Mouse (Mus musculus): Measurements from ENCODE around the gene Pomt1. TPM values are rescaled to one million over a fixed set of nuclear protein-coding genes. Genes with fewer than 3 reads are reported as not detected.

Gene Pomt1
- polyA plus RNA-seq, 1 experiment: 14.7 TPM

- TF ChIP-seq MAX (IDR thresholded peaks at IDR 0.05; ENCODE audit: low read depth) (no peak), MYOG (IDR thresholded peaks at IDR 0.05; ENCODE audit: control insufficient read depth in 1 of 3, insufficient read depth in 1 of 3, insufficient read length in 2 of 3, low read depth in 2 of 3) (no peak), TCF12 (IDR thresholded peaks at IDR 0.05; ENCODE audit: insufficient read depth, poor library complexity, severe bottlenecking) (no peak), CEBPB (IDR thresholded peaks at IDR 0.05; ENCODE audit: insufficient read depth, poor library complexity, severe bottlenecking) (no peak), POLR2AphosphoS2 (IDR thresholded peaks at IDR 0.05; ENCODE audit: insufficient read length, low read depth) (no peak)
- no peaks in the 10 kb centered on the region for H3K27me3 ChIP-seq (ENCODE audit: control insufficient read depth, insufficient read depth, insufficient read length)
- H3K79me2 ChIP-seq (ENCODE audit: control insufficient read depth, insufficient read depth): peaks cover 22% of the 10 kb centered on the region
- no peak overlapping the region for H3ac ChIP-seq (ENCODE audit: control insufficient read depth, insufficient read length)
- H3K4me3 ChIP-seq: no peak overlapping the region
- no peak overlapping the region for H3K4me2 ChIP-seq (ENCODE audit: low read depth)
- H3K36me3 ChIP-seq (ENCODE audit: control insufficient read depth, insufficient read depth): peaks cover 27% of the 10 kb centered on the region
These were observed 45.8 kb upstream of the Pomt1 start for GRCm38 (mm10) chr2:32190620-32191019.

- Histone ChIP-seq H3K4me2 (ENCODE audit: low read depth) (no peak overlapping the region), H3K79me2 (ENCODE audit: control insufficient read depth, insufficient read depth) (peaks cover 22% of the 10 kb centered on the region), H3K36me3 (ENCODE audit: control insufficient read depth, insufficient read depth) (peaks cover 38% of the 10 kb centered on the region), H3K4me3 (no peak overlapping the region), H3ac (ENCODE audit: control insufficient read depth, insufficient read length) (no peak overlapping the region), H3K27me3 (ENCODE audit: control insufficient read depth, insufficient read depth, insufficient read length) (no peaks in the 10 kb centered on the region)
- TF ChIP-seq MAX (IDR thresholded peaks at IDR 0.05; ENCODE audit: low read depth) (no peak), SRF (IDR thresholded peaks at IDR 0.05; ENCODE audit: control insufficient read depth, insufficient read length, low read depth) (no peak), POLR2A (IDR thresholded peaks at IDR 0.05; ENCODE audit: insufficient read length, low read depth) (peak; percentile 34), REST (IDR thresholded peaks at IDR 0.05; ENCODE audit: insufficient read depth, insufficient read length) (no peak), MYOG (IDR thresholded peaks at IDR 0.05; ENCODE audit: control insufficient read depth in 1 of 3, insufficient read depth in 1 of 3, insufficient read length in 2 of 3, low read depth in 2 of 3) (peak in 1 of 3 experiments; percentile 29), TCF12 (IDR thresholded peaks at IDR 0.05; ENCODE audit: insufficient read depth, poor library complexity, severe bottlenecking) (no peak), E2F4 (IDR thresholded peaks at IDR 0.05; ENCODE audit: insufficient read depth) (no peak), POLR2AphosphoS2 (IDR thresholded peaks at IDR 0.05; ENCODE audit: insufficient read length, low read depth) (no peak), USF1 (IDR thresholded peaks at IDR 0.05; ENCODE audit: low read depth) (no peak), MYOD1 (IDR thresholded peaks at IDR 0.05; ENCODE audit: control insufficient read depth in 1 of 3, insufficient read length in 2 of 3, low read depth in 2 of 3) (peak in 2 of 3 experiments; percentile 49 to 61), CEBPB (IDR thresholded peaks at IDR 0.05; ENCODE audit: insufficient read depth, poor library complexity, severe bottlenecking) (no peak), TCF3 (IDR thresholded peaks at IDR 0.05; ENCODE audit: insufficient read length, low read depth) (no peak)
These were observed 44.4 kb upstream of the Pomt1 start for GRCm38 (mm10) chr2:32191872-32192507.

GRCm38 (mm10) chr2:32198977-32199376 is 37.4 kb upstream of the Pomt1 start:
- no peak overlapping the region for H3K4me3 ChIP-seq
- no peaks in the 10 kb centered on the region for H3K27me3 ChIP-seq (ENCODE audit: control insufficient read depth, insufficient read depth, insufficient read length)
- TF ChIP-seq TCF12 (IDR thresholded peaks at IDR 0.05; ENCODE audit: insufficient read depth, poor library complexity, severe bottlenecking): no peak
- TF ChIP-seq REST (IDR thresholded peaks at IDR 0.05; ENCODE audit: insufficient read depth, insufficient read length): no peak
- TF ChIP-seq POLR2AphosphoS2 (IDR thresholded peaks at IDR 0.05; ENCODE audit: insufficient read length, low read depth): no peak
- no peak for TF ChIP-seq E2F4 (IDR thresholded peaks at IDR 0.05; ENCODE audit: insufficient read depth)
- H3K36me3 ChIP-seq (ENCODE audit: control insufficient read depth, insufficient read depth): peaks cover 66% of the 10 kb centered on the region
- H3ac ChIP-seq (ENCODE audit: control insufficient read depth, insufficient read length): no peak overlapping the region
- H3K79me2 ChIP-seq (ENCODE audit: control insufficient read depth, insufficient read depth): no peaks in the 10 kb centered on the region
- no peak overlapping the region for H3K4me2 ChIP-seq (ENCODE audit: low read depth)

- H3K27me3 ChIP-seq (ENCODE audit: control insufficient read depth, insufficient read depth, insufficient read length): no peaks in the 10 kb centered on the region
- no peak overlapping the region for H3K4me3 ChIP-seq
- peaks cover 64% of the 10 kb centered on the region for H3K36me3 ChIP-seq (ENCODE audit: control insufficient read depth, insufficient read depth)
- no peak overlapping the region for H3ac ChIP-seq (ENCODE audit: control insufficient read depth, insufficient read length)
- H3K4me2 ChIP-seq (ENCODE audit: low read depth): no peak overlapping the region
- TF ChIP-seq MYOD1 (IDR thresholded peaks at IDR 0.05; ENCODE audit: control insufficient read depth in 1 of 3, insufficient read length in 2 of 3, low read depth in 2 of 3) (no peak), USF1 (IDR thresholded peaks at IDR 0.05; ENCODE audit: low read depth) (no peak), POLR2AphosphoS2 (IDR thresholded peaks at IDR 0.05; ENCODE audit: insufficient read length, low read depth) (no peak), MYOG (IDR thresholded peaks at IDR 0.05; ENCODE audit: control insufficient read depth in 1 of 3, insufficient read depth in 1 of 3, insufficient read length in 2 of 3, low read depth in 2 of 3) (no peak), CEBPB (IDR thresholded peaks at IDR 0.05; ENCODE audit: insufficient read depth, poor library complexity, severe bottlenecking) (no peak), TCF12 (IDR thresholded peaks at IDR 0.05; ENCODE audit: insufficient read depth, poor library complexity, severe bottlenecking) (no peak), POLR2A (IDR thresholded peaks at IDR 0.05; ENCODE audit: insufficient read length, low read depth) (no peak), MAX (IDR thresholded peaks at IDR 0.05; ENCODE audit: low read depth) (no peak), REST (IDR thresholded peaks at IDR 0.05; ENCODE audit: insufficient read depth, insufficient read length) (no peak)
- H3K79me2 ChIP-seq (ENCODE audit: control insufficient read depth, insufficient read depth): no peaks in the 10 kb centered on the region
These were observed 36.4 kb upstream of the Pomt1 start for GRCm38 (mm10) chr2:32200033-32200432.

- H3ac ChIP-seq (ENCODE audit: control insufficient read depth, insufficient read length): no peak overlapping the region
- no peak overlapping the region for H3K4me3 ChIP-seq
- H3K4me2 ChIP-seq (ENCODE audit: low read depth): no peak overlapping the region
- TF ChIP-seq REST (IDR thresholded peaks at IDR 0.05; ENCODE audit: insufficient read depth, insufficient read length): no peak
- TF ChIP-seq POLR2AphosphoS2 (IDR thresholded peaks at IDR 0.05; ENCODE audit: insufficient read length, low read depth): peak; percentile 18
- no peak for TF ChIP-seq MAX (IDR thresholded peaks at IDR 0.05; ENCODE audit: low read depth)
- H3K79me2 ChIP-seq (ENCODE audit: control insufficient read depth, insufficient read depth): no peaks in the 10 kb centered on the region
- H3K36me3 ChIP-seq (ENCODE audit: control insufficient read depth, insufficient read depth): peaks cover 57% of the 10 kb centered on the region
- no peaks in the 10 kb centered on the region for H3K27me3 ChIP-seq (ENCODE audit: control insufficient read depth, insufficient read depth, insufficient read length)
These were observed 35.7 kb upstream of the Pomt1 start for GRCm38 (mm10) chr2:32200712-32201111.

All from myocyte (in vitro differentiated cells).